Mouse (Mus musculus): ENCODE measurements around the gene Slc22a23. TPM values are rescaled to one million over a fixed set of nuclear protein-coding genes. Genes with fewer than 3 reads are reported as not detected.

Slc22a23 gene
- polyA plus RNA-seq, 1 experiment from 2014 or later: 12.8 TPM

DNA sequence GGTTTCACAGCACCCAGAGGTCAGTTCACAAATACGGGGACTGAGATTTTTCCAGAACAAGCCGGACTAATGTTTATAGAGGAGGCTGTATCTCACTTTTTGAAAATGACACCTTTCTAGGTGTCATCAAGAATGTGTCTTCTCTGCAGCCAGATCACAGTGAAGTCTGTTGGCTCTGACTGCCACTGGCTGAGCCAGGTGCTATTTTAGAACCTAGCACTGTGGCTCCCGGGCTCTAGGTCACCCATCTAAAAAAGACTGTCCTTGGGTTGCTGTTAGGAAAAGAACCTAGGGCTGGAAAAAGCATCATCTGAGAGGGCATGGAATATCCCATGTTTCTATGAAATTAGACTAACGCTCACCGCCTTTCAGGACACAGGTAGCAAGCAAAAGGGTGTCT, 10.7 kb upstream of the Slc22a23 start:
- Histone ChIP-seq H3K9me3 (no peaks in the 10 kb centered on the region), H3K4me3 (no peak overlapping the region), H3K4me1 (replicated peaks) (no peaks in the 10 kb centered on the region), H3K9ac (no peak overlapping the region), H3K36me3 (no peaks in the 10 kb centered on the region), H3K27ac (no peak overlapping the region), H3K4me2 (no peak overlapping the region), H3K27me3 (no peaks in the 10 kb centered on the region)
- ATAC-seq (ENCODE audit: low FRiP score): no peak
- 95% methylated on average over 5 of the region's 5 CpGs for WGBS

DNA sequence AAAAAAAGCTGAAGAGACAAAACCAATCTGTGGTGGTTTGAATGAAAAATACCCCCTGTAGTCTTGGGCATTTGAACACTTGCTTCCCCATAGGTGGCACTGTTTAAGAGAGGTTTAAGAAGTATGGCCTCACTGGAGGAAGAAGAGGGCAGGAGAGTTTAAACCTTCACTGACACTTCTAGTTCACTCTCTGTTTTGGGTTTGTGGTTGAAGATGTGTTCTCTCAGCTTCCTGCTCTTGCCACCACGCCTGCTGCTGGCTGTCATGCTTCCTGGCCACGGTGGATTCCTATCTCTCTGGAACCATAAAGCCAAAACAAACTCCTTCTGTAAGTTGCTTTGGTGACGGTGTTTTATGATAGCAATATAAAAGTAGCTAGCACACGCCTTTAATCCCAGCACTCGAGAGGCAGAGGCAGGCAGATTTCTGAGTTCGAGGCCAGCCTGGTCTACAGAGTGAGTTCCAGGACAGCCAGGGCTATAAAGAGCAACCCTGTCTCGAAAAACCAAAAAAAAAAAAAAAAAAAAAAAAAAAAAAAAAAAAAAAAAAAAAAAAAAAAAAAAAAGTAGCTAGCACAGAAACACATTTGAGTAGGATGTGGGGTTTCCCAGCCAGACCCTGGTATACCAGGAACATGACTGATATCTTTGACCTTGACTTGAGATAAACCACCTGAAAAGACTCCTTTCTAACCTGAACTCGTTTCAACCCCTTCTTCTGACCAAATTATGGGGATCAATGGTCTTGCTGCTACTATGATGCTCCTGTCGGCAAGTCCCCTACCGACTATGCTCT, 10.0 kb upstream of the Slc22a23 start:
- ATAC-seq (ENCODE audit: low FRiP score): no peak
- Histone ChIP-seq H3K27me3 (no peaks in the 10 kb centered on the region), H3K27ac (no peak overlapping the region), H3K36me3 (no peaks in the 10 kb centered on the region), H3K4me3 (no peak overlapping the region), H3K9ac (no peak overlapping the region), H3K4me2 (no peak overlapping the region), H3K9me3 (no peaks in the 10 kb centered on the region), H3K4me1 (replicated peaks) (no peaks in the 10 kb centered on the region)
- 92% methylated on average over 10 of the region's 10 CpGs for WGBS

DNA sequence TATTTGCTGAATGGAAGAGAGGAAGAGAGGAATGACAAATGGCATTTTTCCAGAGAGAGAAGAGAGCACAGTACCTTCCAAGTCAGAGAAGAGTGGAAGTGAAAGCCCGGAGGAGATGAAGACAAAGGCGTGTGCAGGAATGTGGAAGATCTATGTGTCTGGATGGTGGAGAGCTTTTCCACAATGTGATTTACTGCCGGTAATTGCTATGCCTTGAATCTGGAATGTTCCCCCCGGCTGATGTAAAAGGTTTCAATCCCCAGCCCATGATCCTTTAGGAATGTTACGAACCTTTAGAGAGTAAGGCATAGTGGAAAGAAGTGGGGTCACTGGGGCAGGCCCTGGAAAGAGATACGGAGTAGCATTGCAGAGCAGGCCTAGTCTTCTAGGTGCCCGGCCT, 8.3 kb upstream of the Slc22a23 start:
- Histone ChIP-seq H3K36me3 (no peaks in the 10 kb centered on the region), H3K4me2 (no peak overlapping the region), H3K27ac (no peak overlapping the region), H3K4me1 (replicated peaks) (no peaks in the 10 kb centered on the region), H3K4me3 (no peak overlapping the region), H3K9me3 (no peaks in the 10 kb centered on the region), H3K27me3 (no peaks in the 10 kb centered on the region), H3K9ac (no peak overlapping the region)
- 74% methylated on average over 7 of the region's 7 CpGs for WGBS
- no peak for ATAC-seq (ENCODE audit: low FRiP score)

- Histone ChIP-seq H3K27me3 (no peaks in the 10 kb centered on the region), H3K9me3 (no peaks in the 10 kb centered on the region), H3K36me3 (no peaks in the 10 kb centered on the region), H3K9ac (no peak overlapping the region), H3K27ac (no peak overlapping the region), H3K4me2 (no peak overlapping the region), H3K4me3 (no peak overlapping the region), H3K4me1 (replicated peaks) (no peaks in the 10 kb centered on the region)
- ATAC-seq (ENCODE audit: low FRiP score): no peak
Observed at GRCm38 (mm10) chr13:34351437-34351836, 6.5 kb upstream of the Slc22a23 start.

DNA sequence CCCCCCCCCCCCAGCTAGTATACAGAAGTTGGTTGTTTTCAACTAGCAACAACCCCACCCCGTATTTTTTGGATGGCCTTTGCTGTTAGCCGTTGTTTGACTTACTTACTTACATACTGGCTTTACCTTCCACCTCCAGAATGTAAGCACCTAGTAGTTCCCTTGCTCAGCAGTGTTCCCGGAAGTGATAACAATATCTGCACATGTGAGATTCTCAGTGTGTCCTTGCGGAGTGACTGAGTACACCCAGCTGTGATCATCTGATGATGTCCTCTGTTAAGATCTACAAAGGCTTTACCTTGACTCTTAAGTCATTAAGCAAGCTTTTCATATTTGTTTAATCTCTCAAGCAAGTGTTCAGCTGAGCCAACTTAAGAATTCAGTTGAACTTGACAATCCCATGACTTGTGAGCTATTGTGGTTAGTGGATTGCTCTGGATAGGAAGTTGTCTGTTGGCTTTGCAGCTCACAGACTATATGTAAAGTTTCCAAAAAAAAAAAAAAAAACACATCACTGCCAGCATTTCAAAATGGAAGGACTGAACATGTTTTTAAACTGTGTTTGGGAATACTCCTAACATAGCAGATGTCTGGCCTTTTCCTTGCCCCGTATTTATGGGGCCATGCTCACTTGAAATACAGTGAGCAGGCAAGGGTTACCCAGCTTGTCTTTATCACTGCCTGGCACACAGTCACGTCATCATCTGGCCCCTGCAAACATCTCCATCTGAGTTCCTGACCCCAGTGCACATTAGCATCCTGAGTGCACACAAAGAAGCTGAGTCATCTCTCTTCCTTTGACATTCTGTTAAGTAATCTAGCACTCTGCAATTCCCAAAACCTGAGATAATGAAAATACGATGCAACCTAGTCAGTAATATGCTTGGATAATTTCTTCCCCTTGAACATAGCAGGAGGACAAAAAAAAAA, 3.2 kb upstream of the Slc22a23 start:
- Histone ChIP-seq H3K9me3 (no peaks in the 10 kb centered on the region), H3K9ac (no peak overlapping the region), H3K4me2 (no peak overlapping the region), H3K36me3 (no peaks in the 10 kb centered on the region), H3K4me1 (replicated peaks) (peaks cover 12% of the 10 kb centered on the region), H3K4me3 (no peak overlapping the region), H3K27me3 (no peaks in the 10 kb centered on the region), H3K27ac (no peak overlapping the region)
- WGBS: 66% methylated on average over 7 of the region's 7 CpGs
- ATAC-seq (ENCODE audit: low FRiP score): no peak

- ATAC-seq (ENCODE audit: low FRiP score): no peak
- Histone ChIP-seq H3K9me3 (no peaks in the 10 kb centered on the region), H3K36me3 (no peaks in the 10 kb centered on the region), H3K27ac (no peak overlapping the region), H3K4me3 (no peak overlapping the region), H3K27me3 (no peaks in the 10 kb centered on the region), H3K9ac (no peak overlapping the region), H3K4me2 (no peak overlapping the region), H3K4me1 (replicated peaks) (peaks cover 27% of the 10 kb centered on the region)
- 75% methylated on average over 4 of the region's 4 CpGs for WGBS
Observed at GRCm38 (mm10) chr13:34346748-34347147, 1.8 kb upstream of the Slc22a23 start.

GRCm38 (mm10) chr13:34346238-34346637, 1.3 kb upstream of the Slc22a23 start:
- H3K4me1 ChIP-seq (replicated peaks): peaks cover 32% of the 10 kb centered on the region
- no peak overlapping the region for H3K9ac ChIP-seq
- no peak overlapping the region; the same call in 1 of the 2 replicates for H3K4me3 ChIP-seq
- 42% methylated on average over 7 of the region's 7 CpGs for WGBS
- H3K9me3 ChIP-seq: no peaks in the 10 kb centered on the region
- H3K27me3 ChIP-seq: no peaks in the 10 kb centered on the region
- peak overlapping the region; percentile 91 for H3K4me2 ChIP-seq
- ATAC-seq (ENCODE audit: low FRiP score): no peak
- no peak overlapping the region for H3K27ac ChIP-seq
- no peaks in the 10 kb centered on the region for H3K36me3 ChIP-seq

DNA sequence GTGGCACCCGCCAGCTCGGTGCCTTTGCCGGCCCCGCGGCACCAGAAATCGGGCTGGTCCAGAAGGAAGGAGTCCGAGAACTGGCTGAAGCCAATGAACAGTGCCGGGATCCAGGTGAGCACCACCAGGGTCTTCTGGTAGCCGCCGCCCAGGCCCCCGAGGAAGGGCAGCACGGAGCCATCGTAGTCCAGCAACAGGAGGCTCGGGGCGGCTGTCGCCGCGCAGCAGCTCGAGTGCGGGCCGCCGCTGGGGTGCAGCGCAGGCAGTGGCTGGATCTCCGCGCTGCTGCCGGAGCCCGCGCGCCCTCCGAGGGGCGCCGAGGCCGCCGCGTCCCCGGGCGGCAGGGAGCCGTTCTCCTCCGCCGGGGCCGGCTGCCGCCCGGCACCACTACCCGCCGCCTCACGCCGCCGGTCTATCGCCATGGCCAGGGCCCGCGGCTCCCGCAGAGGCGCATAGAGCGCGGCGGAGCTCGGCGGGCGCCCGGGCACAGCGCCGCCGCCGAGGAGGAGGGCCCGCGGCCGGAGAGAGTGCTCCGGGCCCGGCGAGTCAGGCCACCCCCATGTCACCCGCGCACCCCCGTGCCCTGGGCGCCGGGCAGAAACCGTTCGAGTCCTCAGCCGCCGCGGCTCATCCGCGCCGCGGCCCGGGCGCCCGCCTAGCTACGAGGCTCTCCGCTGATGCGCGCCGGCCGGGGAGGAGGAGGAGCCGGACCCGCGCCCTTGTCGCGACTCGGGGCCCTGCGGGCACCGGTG, 430 bp downstream of the Slc22a23 start:
- Histone ChIP-seq H3K4me3 (peak overlapping the region; percentile 90), H3K4me1 (replicated peaks) (peaks cover 45% of the 10 kb centered on the region), H3K27me3 (no peaks in the 10 kb centered on the region), H3K4me2 (peak overlapping the region; percentile 91), H3K9me3 (no peaks in the 10 kb centered on the region), H3K9ac (peak overlapping the region; percentile 95), H3K36me3 (no peaks in the 10 kb centered on the region; the same call in 1 of the 2 replicates), H3K27ac (peak overlapping the region; percentile 87)
- 0% methylated on average over 67 of the region's 101 CpGs for WGBS
- peak; percentile 65 for ATAC-seq (ENCODE audit: low FRiP score)

GRCm38 (mm10) chr13:34343719-34344375, 1.1 kb downstream of the Slc22a23 start:
- Histone ChIP-seq H3K27me3 (no peaks in the 10 kb centered on the region), H3K4me2 (peak overlapping the region; percentile 91), H3K4me3 (peak overlapping the region; percentile 90), H3K9me3 (no peaks in the 10 kb centered on the region), H3K36me3 (no peaks in the 10 kb centered on the region; the same call in 1 of the 2 replicates), H3K27ac (peak overlapping the region; percentile 87), H3K4me1 (replicated peaks) (peaks cover 45% of the 10 kb centered on the region), H3K9ac (peak overlapping the region; percentile 95)
- under 1% methylated on average over 31 of the region's 31 CpGs for WGBS
- peak; percentile 18 for ATAC-seq (ENCODE audit: low FRiP score)

GRCm38 (mm10) chr13:34342286-34342890, 2.6 kb downstream of the Slc22a23 start:
- 24% methylated on average over 6 of the region's 6 CpGs for WGBS
- Histone ChIP-seq H3K4me3 (peak overlapping the region; percentile 90), H3K4me1 (replicated peaks) (peaks cover 45% of the 10 kb centered on the region), H3K27ac (no peak overlapping the region), H3K9me3 (no peaks in the 10 kb centered on the region), H3K36me3 (no peaks in the 10 kb centered on the region; the same call in 1 of the 2 replicates), H3K27me3 (no peaks in the 10 kb centered on the region), H3K4me2 (peak overlapping the region; percentile 91), H3K9ac (peak overlapping the region; percentile 95)
- ATAC-seq (ENCODE audit: low FRiP score): no peak

GRCm38 (mm10) chr13:34336895-34337294, 8.1 kb downstream of the Slc22a23 start:
- Histone ChIP-seq H3K9me3 (no peaks in the 10 kb centered on the region), H3K27ac (no peak overlapping the region), H3K9ac (no peak overlapping the region), H3K4me3 (no peak overlapping the region), H3K4me2 (no peak overlapping the region), H3K27me3 (no peaks in the 10 kb centered on the region), H3K4me1 (replicated peaks) (peaks cover 29% of the 10 kb centered on the region), H3K36me3 (no peaks in the 10 kb centered on the region; the same call in 1 of the 2 replicates)
- 97% methylated on average over 1 of the region's 1 CpGs for WGBS
- no peak for ATAC-seq (ENCODE audit: low FRiP score)
